Mouse (Mus musculus): ENCODE results near the gene Col9a3. TPM values are rescaled to one million over a fixed set of nuclear protein-coding genes. Genes with fewer than 3 reads are reported as not detected.

The Col9a3 gene
- 1 to 10 TPM; 2.8 to 2.9 TPM for total RNA-seq (2023)

GRCm38 (mm10) chr2:180597490-180597889, at the start of gene Col9a3:
Gene Col9a3 (plus strand): TSS chr2:180597790.

DNA sequence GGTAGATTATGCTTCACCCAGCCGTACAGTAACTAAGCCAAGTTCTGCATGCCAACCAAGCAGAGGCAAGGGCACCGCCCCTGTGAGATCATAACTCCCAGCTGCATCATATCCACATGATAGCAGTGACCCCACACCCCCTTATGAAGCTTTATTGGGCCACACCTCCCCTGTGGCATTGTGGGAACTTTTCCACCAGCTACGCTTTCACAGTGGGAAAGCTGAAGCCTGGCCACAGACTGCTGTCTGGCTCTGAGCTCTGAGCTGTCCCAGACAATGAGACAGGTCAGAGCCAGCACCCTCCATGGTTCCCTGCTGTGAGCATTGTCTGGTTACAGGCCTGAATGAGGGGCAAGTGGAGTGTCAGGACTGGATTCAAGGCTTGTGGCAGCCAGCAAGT, 16.6 kb upstream of the Col9a3 start, which contains the start of gene Mrgbp:
Mrgbp (plus strand) TSS at position 303 of the 400 bp plus-strand sequence.

GRCm38 (mm10) chr2:180589123-180589831, 8.3 kb upstream of the Col9a3 start, which contains the start of gene Ogfr:
Gene Ogfr (plus strand): TSS chr2:180589245.

GRCm38 (mm10) chr2:180642555-180643260, 45.1 kb downstream of the Col9a3 start, which contains the start of gene Tcfl5:
Gene Tcfl5 (minus strand): TSS chr2:180642708.

Other genes with a start within 250 kb of the Col9a3 start
- 1 to 10 TPM in 1 of 2 experiments, under 1 TPM in 1; 0.85 to 1.3 TPM for gene Slco4a1, start 141.5 kb upstream of the Col9a3 start, total RNA-seq (2023)
- gene Ntsr1, start 97.8 kb upstream of the Col9a3 start, total RNA-seq (2023) = not detected
- 10 to 100 TPM; 21.2 to 23.0 TPM for gene Mrgbp, start 16.5 kb upstream of the Col9a3 start, total RNA-seq (2023)
- gene Ogfr, start 8.5 kb upstream of the Col9a3 start, total RNA-seq (2023) = 10 to 100 TPM; 91.3 to 91.4 TPM
- under 1 TPM in 1 of 2 experiments, not detected in 1; 0.27 TPM for gene Tcfl5, start 44.9 kb downstream of the Col9a3 start, total RNA-seq (2023)
- gene Dido1, start 112.2 kb downstream of the Col9a3 start, total RNA-seq (2023) = 10 to 100 TPM; 56.2 to 63.5 TPM
- 10 to 100 TPM; 41.9 to 43.5 TPM for gene Gid8, start 112.3 kb downstream of the Col9a3 start, total RNA-seq (2023)
- 1 to 10 TPM; 7.6 to 8.0 TPM for gene Slc17a9, start 127.5 kb downstream of the Col9a3 start, total RNA-seq (2023)
- not detected for gene Bhlhe23, start 179.1 kb downstream of the Col9a3 start, total RNA-seq (2023)

Measured in monocyte, adult 59 days (primary cell).